ENCODE assay signal across 9 mouse cellular contexts in genomic region chr6:124262696-124263095, GRCm38 (mm10). TPM values are rescaled to one million over a fixed set of nuclear protein-coding genes. Genes with fewer than 3 reads are reported as not detected.
DNase-seq lines count a peak whose midpoint lies in the region; ATAC-seq and TF ChIP-seq lines count a peak whose summit lies in the region.
"Had no signal": no experiment of that assay in that cellular context is flagged by ENCODE, and none has a peak within 500 bp of the region (broad histone marks: within the 10 kb centered on the region; RNA-seq: fewer than 3 reads in every experiment).

No protein-coding gene starts in this region.

- intact Hi-C loops in heart, postnatal 25 days (cut with DNase I): loop anchor here (1.0 kb wide), 2 partner anchors 113 to 117 kb away; no protein-coding TSS in a partner anchor
- intact Hi-C loops in left cerebral cortex, postnatal 36 days (cut with DNase I): loop anchor here (1.0 to 10.0 kb wide), 6 partner anchors 100 to 1600 kb away; no protein-coding TSS in a partner anchor

- peak; percentile 57 to 76 for DNase-seq in heart, adult 18-20 months
- DNase-seq in heart, postnatal 25 days (ENCODE audit: low spot score): no peak
- DNase-seq in cerebellum, postnatal 36 days: peak; percentile 55 to 57
- DNase-seq in gastrocnemius, postnatal 10 days: peak; percentile 76
- peak; percentile 60 to 65 for DNase-seq in left cerebral cortex, postnatal 36 days (ENCODE audit: low spot score in 2 of 2)
- peak; percentile 48 to 73 for DNase-seq in spleen, postnatal 14 days (ENCODE audit: low spot score in 2 of 2)

- H3K4me1 ChIP-seq in intestine, postnatal 0 days (replicated peaks; ENCODE audit: control insufficient read depth, insufficient read depth, low read length): no peaks in the 10 kb centered on the region
- no peaks in the 10 kb centered on the region; the same call in 1 of the 2 replicates for H3K4me1 ChIP-seq in midbrain, embryonic 16.5 days (ENCODE audit: control insufficient read depth, insufficient read depth, low read length)
- H3K4me1 ChIP-seq: stomach, embryonic 15.5 days had no signal

- no peaks in the 10 kb centered on the region for H3K27me3 ChIP-seq in intestine, postnatal 0 days (replicated peaks; ENCODE audit: control insufficient read depth, insufficient read depth, low read length)
- no peaks in the 10 kb centered on the region for H3K27me3 ChIP-seq in midbrain, embryonic 16.5 days (ENCODE audit: control insufficient read depth, insufficient read depth, low read depth, low read length)
- H3K27me3 ChIP-seq: stomach, embryonic 15.5 days had no signal

- H3K9ac ChIP-seq in intestine, postnatal 0 days (ENCODE audit: low read depth, low read length): no peak overlapping the region
- H3K9ac ChIP-seq in midbrain, embryonic 16.5 days (ENCODE audit: low read depth, low read length): no peak overlapping the region
- H3K9ac ChIP-seq: stomach, embryonic 15.5 days had no signal

- peak; percentile 87 for TF ChIP-seq CTCF in intestine, postnatal 0 days (IDR thresholded peaks at IDR 0.05; ENCODE audit: low read depth)

- H3K36me3 ChIP-seq in intestine, postnatal 0 days (ENCODE audit: control insufficient read depth, insufficient read depth): no peaks in the 10 kb centered on the region
- no peaks in the 10 kb centered on the region for H3K36me3 ChIP-seq in midbrain, embryonic 16.5 days (ENCODE audit: control insufficient read depth, insufficient read depth, low read length)
- H3K36me3 ChIP-seq: stomach, embryonic 15.5 days had no signal

- H3K4me2 ChIP-seq in intestine, postnatal 0 days (replicated peaks; ENCODE audit: low read depth): no peak overlapping the region
- no peak overlapping the region for H3K4me2 ChIP-seq in midbrain, embryonic 16.5 days (ENCODE audit: low read length)
- H3K4me2 ChIP-seq: stomach, embryonic 15.5 days had no signal

- no peak overlapping the region for H3K27ac ChIP-seq in intestine, postnatal 0 days (ENCODE audit: low read depth, low read length)
- no peak overlapping the region for H3K27ac ChIP-seq in midbrain, embryonic 16.5 days (ENCODE audit: low read length)
- H3K27ac ChIP-seq: stomach, embryonic 15.5 days had no signal

- WGBS in intestine, postnatal 0 days: 1% methylated on average over 3 of the region's 3 CpGs
- 4% methylated on average over 3 of the region's 3 CpGs for WGBS in midbrain, embryonic 16.5 days

- no peak overlapping the region for H3K4me3 ChIP-seq in intestine, postnatal 0 days (ENCODE audit: low read depth, low read length)
- no peak overlapping the region for H3K4me3 ChIP-seq in midbrain, embryonic 16.5 days (ENCODE audit: low read depth, low read length)
- H3K4me3 ChIP-seq: stomach, embryonic 15.5 days had no signal

- ATAC-seq in intestine, postnatal 0 days: 0 out of 2 replicates have a peak, but pooled peaks have one; percentile 38
- peak; percentile 71 for ATAC-seq in midbrain, embryonic 16.5 days

- no peaks in the 10 kb centered on the region for H3K9me3 ChIP-seq in intestine, postnatal 0 days (ENCODE audit: control insufficient read depth)
- no peaks in the 10 kb centered on the region for H3K9me3 ChIP-seq in midbrain, embryonic 16.5 days (replicated peaks; ENCODE audit: control insufficient read depth, low read length, poor library complexity, severe bottlenecking)
- H3K9me3 ChIP-seq: stomach, embryonic 15.5 days had no signal

RNA-seq across cellular contexts. Expression of gene Vmn2r27, which starts 31.0 kb away (rescaled TPM):
- total RNA-seq in heart, adult 18-20 months (2021): not detected
- total RNA-seq in heart, postnatal 25 days (2021): not detected
- not detected for total RNA-seq in gastrocnemius, postnatal 10 days (2021)
- not detected in 2 replicates for polyA plus RNA-seq in intestine, postnatal 0 days (2015; fragmentation: Nextera tagmentation; extraction: Ambion mirVana)
- total RNA-seq in left cerebral cortex, postnatal 36 days (2021): not detected
- not detected in 2 replicates for polyA plus RNA-seq in midbrain, embryonic 16.5 days (2015; fragmentation: Nextera tagmentation; extraction: Ambion mirVana)
- polyA plus RNA-seq: stomach, embryonic 15.5 days had no signal

RNA-seq across cellular contexts. Expression of gene Cd163, which starts 41.8 kb away (rescaled TPM):
- 10 to 100 TPM; 18.5 to 18.7 TPM for total RNA-seq in heart, adult 18-20 months (2021)
- total RNA-seq in heart, postnatal 25 days (2021): 10 to 100 TPM; 16.4 to 20.0 TPM
- total RNA-seq in gastrocnemius, postnatal 10 days (2021): 10 to 100 TPM in 1 of 2 experiments, 1 to 10 TPM in 1; 9.3 to 15.8 TPM
- 0.51 and 0.63 TPM in 2 replicates for polyA plus RNA-seq in intestine, postnatal 0 days (2015; fragmentation: Nextera tagmentation; extraction: Ambion mirVana)
- total RNA-seq in left cerebral cortex, postnatal 36 days (2021): 1 to 10 TPM; 1.7 to 4.5 TPM
- polyA plus RNA-seq in midbrain, embryonic 16.5 days (2015; fragmentation: Nextera tagmentation; extraction: Ambion mirVana): 1.0 and 1.1 TPM in 2 replicates
